18 mouse cellular contexts compared by ENCODE assay signal in genomic region chr17:30818543-30818942, GRCm38 (mm10).
DNase-seq lines count a peak whose midpoint lies in the region; ATAC-seq and TF ChIP-seq lines count a peak whose summit lies in the region.
"Had no signal": no experiment of that assay in that cellular context is flagged by ENCODE, and none has a peak within 500 bp of the region (broad histone marks: within the 10 kb centered on the region; RNA-seq: fewer than 3 reads in every experiment).

No protein-coding gene starts in this region.

- no peak for ATAC-seq in liver, embryonic 12.5 days
- no peak for ATAC-seq in cerebellum, adult (ENCODE audit: insufficient number of reproducible peaks, low FRiP score, low TSS enrichment)
- ATAC-seq: midbrain, embryonic 16.5 days had no signal

- no peak overlapping the region for H3K4me2 ChIP-seq in liver, embryonic 12.5 days
- H3K4me2 ChIP-seq: embryonic facial prominence, embryonic 13.5 days; neural tube, embryonic 12.5 days; stomach, embryonic 15.5 days had no signal

- H3K27ac ChIP-seq in gastrocnemius, adult 2 months = no peak overlapping the region
- no peak overlapping the region for H3K27ac ChIP-seq in liver, embryonic 12.5 days
- H3K27ac ChIP-seq: embryonic facial prominence, embryonic 13.5 days; forebrain, embryonic 10.5 days; neural tube, embryonic 12.5 days; stomach, embryonic 15.5 days had no signal

- H3K4me1 ChIP-seq in liver, embryonic 12.5 days = no peaks in the 10 kb centered on the region
- H3K4me1 ChIP-seq: embryonic facial prominence, embryonic 13.5 days; forebrain, embryonic 10.5 days; neural tube, embryonic 12.5 days; stomach, embryonic 15.5 days had no signal

- H3K4me3 ChIP-seq in gastrocnemius, adult 2 months = no peak overlapping the region
- H3K4me3 ChIP-seq in liver, embryonic 12.5 days = no peak overlapping the region
- H3K4me3 ChIP-seq: embryonic facial prominence, embryonic 13.5 days; forebrain, embryonic 10.5 days; neural tube, embryonic 12.5 days; stomach, embryonic 15.5 days had no signal

- no peaks in the 10 kb centered on the region for H3K9me3 ChIP-seq in liver, embryonic 12.5 days (replicated peaks)
- H3K9me3 ChIP-seq: embryonic facial prominence, embryonic 13.5 days; forebrain, embryonic 10.5 days; neural tube, embryonic 12.5 days; stomach, embryonic 15.5 days had no signal

- peak; percentile 33; the same call in 1 of the 2 replicates for TF ChIP-seq CTCF in gastrocnemius, adult 2 months (IDR thresholded peaks at IDR 0.05)

- WGBS in liver, embryonic 12.5 days (ENCODE audit: insufficient replicate concordance) = 84% methylated on average over 5 of the region's 5 CpGs

- no peaks in the 10 kb centered on the region for H3K36me3 ChIP-seq in liver, embryonic 12.5 days
- H3K36me3 ChIP-seq: embryonic facial prominence, embryonic 13.5 days; forebrain, embryonic 10.5 days; neural tube, embryonic 12.5 days; stomach, embryonic 15.5 days had no signal

- no peaks in the 10 kb centered on the region for H3K27me3 ChIP-seq in liver, embryonic 12.5 days (replicated peaks)
- H3K27me3 ChIP-seq: embryonic facial prominence, embryonic 13.5 days; neural tube, embryonic 12.5 days; stomach, embryonic 15.5 days had no signal

- intact Hi-C loops in gastrocnemius, adult 2 months (cut with DNase I) = no loop called here

- no peak overlapping the region for H3K9ac ChIP-seq in liver, embryonic 12.5 days
- H3K9ac ChIP-seq: embryonic facial prominence, embryonic 13.5 days; neural tube, embryonic 12.5 days; stomach, embryonic 15.5 days had no signal

- no peak for DNase-seq in gastrocnemius, adult 2 months
- no peak for DNase-seq in gastrocnemius, postnatal 4 days (ENCODE audit: low spot score in 2 of 2)
- DNase-seq in liver = peak; percentile 10
- peak; percentile 57 for DNase-seq in A20 (ENCODE audit: low read depth, low spot score)
- DNase-seq in NIH3T3 (ENCODE audit: low read depth) = peak; percentile 8
- DNase-seq in spleen, postnatal 14 days (ENCODE audit: low spot score in 2 of 2) = no peak
- DNase-seq: adrenal gland, postnatal 25 days; heart, adult 11 months; heart, postnatal 10 days; kidney, postnatal 4 days; lung, postnatal 4 days had no signal

Comparison
In these comparisons a context has a peak if more than half of its experiments do, and no peak if none do; other contexts are left out.
1. DNase-seq: peak in liver (single experiment), A20 (single experiment) and NIH3T3 (single experiment); none in gastrocnemius, adult 2 months (single experiment), gastrocnemius, postnatal 4 days (0 of 2) and spleen, postnatal 14 days (0 of 2).